In genomic region chr2:106693702-106694566, GRCm38 (mm10) we compare ENCODE assay signal across 9 mouse cellular contexts. TPM values are rescaled to one million over a fixed set of nuclear protein-coding genes. Genes with fewer than 3 reads are reported as not detected.
DNase-seq lines count a peak whose midpoint lies in the region; ATAC-seq lines count a peak whose summit lies in the region.
"Had no signal": no experiment of that assay in that cellular context is flagged by ENCODE, and none has a peak within 500 bp of the region (broad histone marks: within the 10 kb centered on the region; RNA-seq: fewer than 3 reads in every experiment).

No protein-coding gene starts in this region.

- WGBS in embryonic facial prominence, embryonic 14.5 days, result under 1% methylated on average over 40 of the region's 91 CpGs
- WGBS in heart, embryonic 11.5 days (ENCODE audit: insufficient replicate concordance), result under 1% methylated on average over 79 of the region's 91 CpGs
- under 1% methylated on average over 82 of the region's 91 CpGs for WGBS in kidney, embryonic 15.5 days
- WGBS in liver, embryonic 15.5 days (ENCODE audit: insufficient replicate concordance), result under 1% methylated on average over 87 of the region's 91 CpGs

- H3K27me3 ChIP-seq in embryonic facial prominence, embryonic 14.5 days (replicated peaks; ENCODE audit: control insufficient read depth, insufficient read depth, low read length), result 0 out of 2 replicates have a peak, but pooled peaks cover 3% of the 10 kb centered on the region
- H3K27me3 ChIP-seq in heart, embryonic 11.5 days (ENCODE audit: control insufficient read depth, insufficient read depth, low read length), result no peaks in the 10 kb centered on the region
- H3K27me3 ChIP-seq in kidney, embryonic 15.5 days, result peaks cover 57% of the 10 kb centered on the region
- H3K27me3 ChIP-seq in liver, embryonic 15.5 days, result peaks cover 70% of the 10 kb centered on the region

- DNase-seq in urinary bladder, adult 18-20 months (ENCODE audit: low spot score in 2 of 2), result peak; percentile 11 to 60
- DNase-seq in urinary bladder, postnatal 10 days (ENCODE audit: low spot score), result no peak
- peak; percentile 63 for DNase-seq in embryonic facial prominence, embryonic 14.5 days (ENCODE audit: low spot score)
- DNase-seq in ovary, adult 18-20 months (ENCODE audit: low spot score), result peak; percentile 46
- no peak for DNase-seq in B cell, adult 2 months

- peak; percentile 62 for ATAC-seq in embryonic facial prominence, embryonic 14.5 days (ENCODE audit: low read depth)
- peak; percentile 60 for ATAC-seq in heart, embryonic 11.5 days (replicated peaks; ENCODE audit: insufficient number of reproducible peaks, low FRiP score, low TSS enrichment)
- ATAC-seq in kidney, embryonic 15.5 days (replicated peaks; ENCODE audit: low FRiP score), result peak; percentile 75
- peak; percentile 66 for ATAC-seq in liver, embryonic 15.5 days (ENCODE audit: insufficient read depth)

- peak overlapping the region; percentile 96 for H3K9ac ChIP-seq in embryonic facial prominence, embryonic 14.5 days (ENCODE audit: low read depth, low read length)
- peak overlapping the region; percentile 91 for H3K9ac ChIP-seq in heart, embryonic 11.5 days (ENCODE audit: low read depth, low read length)
- H3K9ac ChIP-seq in kidney, embryonic 15.5 days, result peak overlapping the region; percentile 78
- peak overlapping the region; percentile 39; the same call in 1 of the 2 replicates for H3K9ac ChIP-seq in liver, embryonic 15.5 days

- peak overlapping the region; percentile 97 for H3K27ac ChIP-seq in embryonic facial prominence, embryonic 14.5 days (replicated peaks; ENCODE audit: low read depth, low read length)
- peak overlapping the region; percentile 94 for H3K27ac ChIP-seq in heart, embryonic 11.5 days (ENCODE audit: low read depth, low read length)
- H3K27ac ChIP-seq in kidney, embryonic 15.5 days, result peak overlapping the region; percentile 90
- no peak overlapping the region for H3K27ac ChIP-seq in liver, embryonic 15.5 days (replicated peaks)

- H3K36me3 ChIP-seq in embryonic facial prominence, embryonic 14.5 days (ENCODE audit: control insufficient read depth, insufficient read depth, low read length), result no peaks in the 10 kb centered on the region
- H3K36me3 ChIP-seq in heart, embryonic 11.5 days (ENCODE audit: control insufficient read depth, insufficient read depth, low read length), result no peaks in the 10 kb centered on the region
- no peaks in the 10 kb centered on the region for H3K36me3 ChIP-seq in kidney, embryonic 15.5 days
- no peaks in the 10 kb centered on the region for H3K36me3 ChIP-seq in liver, embryonic 15.5 days (replicated peaks)

- H3K4me3 ChIP-seq in embryonic facial prominence, embryonic 14.5 days (ENCODE audit: low read depth, low read length), result peak overlapping the region; percentile 87
- peak overlapping the region; percentile 75 for H3K4me3 ChIP-seq in heart, embryonic 11.5 days (ENCODE audit: low read depth, low read length)
- peak overlapping the region; percentile 76 for H3K4me3 ChIP-seq in kidney, embryonic 15.5 days (replicated peaks)
- peak overlapping the region; percentile 59 for H3K4me3 ChIP-seq in liver, embryonic 15.5 days (replicated peaks)
- H3K4me3 ChIP-seq: myocyte had no signal

- peaks cover 10% of the 10 kb centered on the region for H3K4me1 ChIP-seq in embryonic facial prominence, embryonic 14.5 days (ENCODE audit: control insufficient read depth, insufficient read depth, low read length)
- H3K4me1 ChIP-seq in heart, embryonic 11.5 days (ENCODE audit: control insufficient read depth, insufficient read depth, low read length), result peaks cover 16% of the 10 kb centered on the region; the same call in 1 of the 2 replicates
- H3K4me1 ChIP-seq in kidney, embryonic 15.5 days, result peaks cover 38% of the 10 kb centered on the region
- H3K4me1 ChIP-seq in liver, embryonic 15.5 days (replicated peaks), result peaks cover 15% of the 10 kb centered on the region; the same call in 1 of the 2 replicates

- H3K4me2 ChIP-seq in embryonic facial prominence, embryonic 14.5 days (ENCODE audit: low read depth, low read length), result peak overlapping the region; percentile 95
- peak overlapping the region; percentile 92 for H3K4me2 ChIP-seq in heart, embryonic 11.5 days
- H3K4me2 ChIP-seq in kidney, embryonic 15.5 days, result peak overlapping the region; percentile 98
- H3K4me2 ChIP-seq in liver, embryonic 15.5 days, result peak overlapping the region; percentile 81

- H3K9me3 ChIP-seq in embryonic facial prominence, embryonic 14.5 days (ENCODE audit: control insufficient read depth, low read length), result no peaks in the 10 kb centered on the region
- H3K9me3 ChIP-seq in heart, embryonic 11.5 days (replicated peaks; ENCODE audit: control insufficient read depth, low read length), result no peaks in the 10 kb centered on the region
- no peaks in the 10 kb centered on the region for H3K9me3 ChIP-seq in kidney, embryonic 15.5 days (replicated peaks)
- H3K9me3 ChIP-seq in liver, embryonic 15.5 days (replicated peaks), result no peaks in the 10 kb centered on the region

RNA-seq across cellular contexts. Expression of gene Mpped2, which starts 0.9 kb away (rescaled TPM):
- polyA plus RNA-seq in embryonic facial prominence, embryonic 14.5 days (2014; fragmentation: Nextera tagmentation; extraction: Ambion mirVana), result 52.5 and 63.5 TPM in 2 replicates
- 124 and 126 TPM in 2 replicates for polyA plus RNA-seq in heart, embryonic 11.5 days (2014; fragmentation: Nextera tagmentation; extraction: Ambion mirVana)
- 29.5 and 30.0 TPM in 2 replicates for polyA plus RNA-seq in kidney, embryonic 15.5 days (2015; fragmentation: Nextera tagmentation; extraction: Ambion mirVana)
- polyA plus RNA-seq in liver, embryonic 15.5 days (2015; fragmentation: Nextera tagmentation; extraction: Ambion mirVana), result 2.1 and 2.9 TPM in 2 replicates
- polyA plus RNA-seq: myocyte had no signal

Comparison
In these comparisons a context has a peak if more than half of its experiments do, and no peak if none do; other contexts are left out.
1. DNase-seq: peak in urinary bladder, adult 18-20 months (2 of 2), embryonic facial prominence, embryonic 14.5 days (single experiment) and ovary, adult 18-20 months (single experiment); none in urinary bladder, postnatal 10 days (single experiment) and B cell, adult 2 months (0 of 2).
2. H3K9ac ChIP-seq: peak in every context shown above with its lines; median percentile 96 in embryonic facial prominence, embryonic 14.5 days; 91 in heart, embryonic 11.5 days; 78 in kidney, embryonic 15.5 days; 39 in liver, embryonic 15.5 days.
3. Peak in every context shown above with its lines, with median percentiles within 50 percentile points of each other: ATAC-seq, H3K4me2 ChIP-seq and H3K4me3 ChIP-seq.